Mouse (Mus musculus) lung, embryonic 15.5 days (tissue): ENCODE measurements around the gene Gtsf1l. TPM values are rescaled to one million over a fixed set of nuclear protein-coding genes. Genes with fewer than 3 reads are reported as not detected.
"Not testable (repeated sequence)": the region's sequence is repeated elsewhere in the genome, so short reads cannot be mapped to it uniquely, and the experiment has no call there.

Experiments used
- ATAC-seq: fragments of 200-750 bp; cut with Nextera tagmentation; 2 replicates; pipeline ENCODE4 v1.8.0; 2017; ENCODE audit warnings: moderate number of reproducible peaks, borderline replicate concordance; ENCODE audit not compliant: low FRiP score, low TSS enrichment; ENCODE audit errors: extremely low read depth
- H3K27ac ChIP-seq: fragments of 300-500 bp; sonication (generic); 2 replicates; pipeline ENCODE4 v1.5.1; 2015; ENCODE audit warnings: moderate library complexity, mild to moderate bottlenecking, inconsistent platforms
- H3K27me3 ChIP-seq: fragments of 300-500 bp; sonication (generic); 2 replicates; pipeline ENCODE4 v1.6.1; 2015; ENCODE audit warnings: inconsistent platforms
- H3K36me3 ChIP-seq: fragments of 300-500 bp; sonication (generic); 2 replicates; pipeline ENCODE4 v1.6.1; 2015; ENCODE audit warnings: inconsistent platforms
- H3K4me1 ChIP-seq: fragments of 300-500 bp; sonication (generic); 2 replicates; pipeline ENCODE4 v1.6.1; 2015; ENCODE audit warnings: inconsistent platforms
- H3K4me2 ChIP-seq: fragments of 300-500 bp; sonication (generic); 2 replicates; pipeline ENCODE4 v1.6.1; 2015; ENCODE audit warnings: inconsistent platforms, mild to moderate bottlenecking, moderate library complexity
- H3K4me3 ChIP-seq: fragments of 300-500 bp; sonication (generic); 2 replicates; pipeline ENCODE4 v1.5.1; 2015; ENCODE audit warnings: mild to moderate bottlenecking, inconsistent platforms
- H3K9ac ChIP-seq: fragments of 300-500 bp; sonication (generic); 2 replicates; pipeline ENCODE4 v1.6.1; 2015; ENCODE audit warnings: inconsistent platforms
- H3K9me3 ChIP-seq: fragments of 300-500 bp; sonication (generic); 2 replicates; pipeline ENCODE4 v1.6.1; 2016; ENCODE audit warnings: inconsistent platforms
- WGBS: fragments of 180-500 bp; shearing (Covaris S2); methylation state at CpG from one replicate; pipeline ENCODE4 v1.1.7; 2015; 5-methylcytosine and 5-hydroxymethylcytosine counted together
- polyA plus RNA-seq: library from polyadenylated mRNA; unstranded; fragments of >200 nt; fragmentation: Nextera tagmentation; extraction: Ambion mirVana; gene quantifications from 2 replicates; pipeline ENCODE4 v1.2.1, GENCODE M21; 2015

Gene Gtsf1l
- polyA plus RNA-seq, 1 experiment from 2014 or later: not detected

GRCm38 (mm10) chr2:163061203-163062118 lies 26.2 kb downstream of the Gtsf1l start:
- no peak for ATAC-seq
- Histone ChIP-seq H3K9me3 (no peaks in the 10 kb centered on the region), H3K9ac (no peak overlapping the region), H3K27ac (no peak overlapping the region), H3K4me1 (peaks cover 7% of the 10 kb centered on the region), H3K36me3 (peaks cover 23% of the 10 kb centered on the region), H3K27me3 (no peaks in the 10 kb centered on the region), H3K4me2 (no peak overlapping the region), H3K4me3 (no peak overlapping the region)
- 75% methylated on average over 8 of the region's 8 CpGs for WGBS

DNA sequence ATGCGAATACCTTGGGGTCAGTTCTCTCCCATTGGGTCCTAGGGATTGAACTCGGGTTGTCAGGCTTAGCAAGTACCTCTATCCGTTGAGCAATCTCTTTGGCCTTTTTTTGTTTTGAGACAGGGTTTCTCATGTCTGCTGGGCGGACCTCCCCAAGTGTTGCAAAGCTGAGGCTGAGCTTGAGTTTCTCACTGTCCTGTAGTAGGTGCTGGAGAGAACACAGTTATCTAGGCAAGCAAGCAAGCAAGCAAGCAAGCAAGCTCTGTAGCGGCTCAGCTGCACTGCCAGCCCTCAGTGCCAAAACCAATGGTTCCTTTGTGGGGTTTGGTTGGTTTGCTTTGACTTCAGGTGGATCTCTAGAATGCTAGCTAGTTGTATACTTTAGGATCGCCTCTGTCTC lies 27.0 kb downstream of the Gtsf1l start:
- H3K4me2 ChIP-seq: no peak overlapping the region
- no peak for ATAC-seq
- 80% methylated on average over 6 of the region's 6 CpGs for WGBS

DNA sequence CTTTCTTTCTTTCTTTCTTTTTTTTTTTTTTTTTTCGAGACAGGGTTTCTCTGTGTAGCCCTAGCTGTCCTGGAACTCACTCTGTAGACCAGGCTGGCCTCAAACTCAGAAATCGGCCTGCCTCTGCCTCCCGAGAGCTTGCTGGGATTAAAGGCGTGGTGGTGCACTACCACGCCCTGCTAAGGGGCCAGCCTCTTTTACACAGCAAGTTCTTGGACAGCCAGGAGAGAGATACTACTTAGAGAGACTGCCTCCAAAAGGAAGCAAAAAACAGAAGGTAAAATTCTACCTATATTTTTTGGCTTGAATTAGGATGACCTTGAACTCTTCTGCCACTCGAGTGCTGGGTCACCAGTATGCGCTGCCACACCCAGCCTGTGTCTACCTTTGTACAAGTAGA lies 28.7 kb downstream of the Gtsf1l start:
- H3K27ac ChIP-seq, H3K9ac ChIP-seq, H3K27me3 ChIP-seq, H3K4me2 ChIP-seq, H3K9me3 ChIP-seq, H3K4me3 ChIP-seq, ATAC-seq: not testable (repeated sequence)
- Histone ChIP-seq H3K36me3 (peaks cover 17% of the 10 kb centered on the region), H3K4me1 (peaks cover 23% of the 10 kb centered on the region)
- 90% methylated on average over 7 of the region's 7 CpGs for WGBS

More for the DNA sequence above, 27.0 kb downstream of the Gtsf1l start:
- H3K4me3 ChIP-seq: no peak overlapping the region
- H3K27ac ChIP-seq: no peak overlapping the region
- no peaks in the 10 kb centered on the region for H3K9me3 ChIP-seq
- H3K36me3 ChIP-seq: peaks cover 23% of the 10 kb centered on the region
- H3K4me1 ChIP-seq: peaks cover 15% of the 10 kb centered on the region
- H3K27me3 ChIP-seq: no peaks in the 10 kb centered on the region
- H3K9ac ChIP-seq: no peak overlapping the region

DNA sequence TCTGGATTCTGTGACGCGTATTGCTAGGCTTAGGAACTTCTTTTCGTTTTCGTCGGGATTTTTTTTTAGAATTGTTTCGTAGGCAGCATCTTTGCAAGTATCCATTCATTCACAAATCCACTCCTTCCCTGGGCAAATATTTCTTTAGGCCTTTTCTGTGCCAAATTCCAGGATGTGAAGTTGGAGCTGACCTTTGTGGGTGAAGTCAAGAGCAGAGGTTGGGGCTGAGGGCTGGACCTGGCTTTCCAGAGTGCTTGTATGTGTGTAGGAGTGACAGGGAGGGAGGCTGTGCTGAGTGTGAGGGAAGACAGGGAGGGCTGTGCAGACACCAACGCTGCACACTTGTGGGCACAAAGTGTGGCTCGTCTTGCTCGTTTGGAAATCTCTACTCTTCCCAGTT lies 31.1 kb downstream of the Gtsf1l start:
- Histone ChIP-seq H3K4me2 (peak overlapping the region; percentile 100; the same call in 1 of the 2 replicates), H3K9me3 (no peaks in the 10 kb centered on the region), H3K27ac (no peak overlapping the region), H3K27me3 (no peaks in the 10 kb centered on the region), H3K36me3 (peaks cover 3% of the 10 kb centered on the region; the same call in 1 of the 2 replicates), H3K4me1 (peaks cover 27% of the 10 kb centered on the region), H3K9ac (no peak overlapping the region), H3K4me3 (no peak overlapping the region)
- WGBS: 70% methylated on average over 9 of the region's 9 CpGs
- ATAC-seq: no peak

- Histone ChIP-seq H3K4me3 (peak overlapping the region; percentile 81), H3K27ac (no peak overlapping the region), H3K9me3 (no peaks in the 10 kb centered on the region), H3K9ac (peak overlapping the region; percentile 68), H3K4me1 (peaks cover 27% of the 10 kb centered on the region), H3K36me3 (no peaks in the 10 kb centered on the region), H3K27me3 (no peaks in the 10 kb centered on the region), H3K4me2 (peak overlapping the region; percentile 100)
- WGBS: 19% methylated on average over 5 of the region's 5 CpGs
- ATAC-seq: no peak
These were observed 31.9 kb downstream of the Gtsf1l start for GRCm38 (mm10) chr2:163055715-163056114.

DNA sequence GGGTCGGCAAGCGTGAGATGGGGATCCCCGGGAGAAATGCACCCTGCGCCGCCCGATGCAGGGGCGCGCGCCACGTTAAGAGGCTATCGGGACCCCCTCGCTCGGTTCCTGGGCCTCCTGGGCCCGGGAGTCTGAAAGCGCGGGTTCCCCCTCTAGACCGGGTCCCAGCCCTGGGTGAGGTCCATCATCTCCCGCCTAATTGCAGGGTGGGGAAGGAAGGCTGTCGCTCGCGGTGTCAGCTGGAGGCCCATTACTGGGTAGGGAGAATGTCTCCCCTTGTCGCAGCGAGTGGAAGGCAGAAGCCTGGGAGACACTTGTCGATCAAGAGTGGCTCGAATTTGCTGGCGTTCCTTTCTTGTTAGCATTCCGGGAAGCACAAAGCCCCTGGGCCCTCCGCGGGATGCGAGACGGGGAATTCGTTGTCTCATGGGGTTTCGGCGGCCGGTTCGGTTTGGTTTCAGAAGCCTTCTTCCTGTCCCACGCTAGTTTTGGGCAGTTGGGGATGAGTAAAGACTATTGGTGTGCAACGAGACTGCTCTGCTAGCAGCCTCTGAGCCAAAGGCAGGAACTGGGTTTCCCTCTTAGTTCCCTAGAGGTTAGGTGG lies 32.7 kb downstream of the Gtsf1l start:
- Histone ChIP-seq H3K4me3 (peak overlapping the region; percentile 81), H3K9ac (peak overlapping the region; percentile 68), H3K9me3 (no peaks in the 10 kb centered on the region), H3K4me1 (peaks cover 27% of the 10 kb centered on the region), H3K36me3 (no peaks in the 10 kb centered on the region), H3K27me3 (no peaks in the 10 kb centered on the region), H3K27ac (peak overlapping the region; percentile 67), H3K4me2 (peak overlapping the region; percentile 100)
- WGBS: under 1% methylated on average over 37 of the region's 38 CpGs
- ATAC-seq: peak; percentile 11; the same call in 1 of the 2 replicates

DNA sequence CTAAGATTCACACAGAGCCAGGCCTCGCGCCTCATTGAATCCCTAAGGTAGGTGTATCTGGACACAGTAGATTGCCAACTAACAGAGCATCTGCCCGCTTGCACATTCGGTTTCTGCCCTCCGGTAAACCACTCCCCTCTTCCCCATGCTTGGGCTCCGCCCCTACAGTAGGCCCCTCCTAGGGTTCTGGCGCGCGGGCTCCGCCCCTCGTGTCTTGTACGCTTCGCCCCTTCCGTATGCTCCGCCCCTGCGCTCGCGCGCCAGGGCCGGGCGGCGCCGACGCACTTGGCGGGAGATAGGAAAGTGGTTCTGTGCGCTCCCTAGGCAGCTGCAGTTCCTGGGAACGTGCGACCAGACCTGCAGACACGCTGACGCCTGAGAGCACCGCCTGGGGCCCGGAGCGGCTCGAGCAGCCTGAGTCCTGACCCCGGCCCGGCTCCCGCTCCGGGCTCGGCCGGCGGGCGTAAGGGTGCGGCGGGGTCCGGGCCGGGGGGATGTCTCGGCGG lies 33.3 kb downstream of the Gtsf1l start, which contains the start of gene Mybl2:
Gene Mybl2 (plus strand): TSS at position 353 of the 506 bp plus-strand sequence.
- peaks cover 27% of the 10 kb centered on the region for H3K4me1 ChIP-seq
- ATAC-seq: peak; percentile 99

DNA sequence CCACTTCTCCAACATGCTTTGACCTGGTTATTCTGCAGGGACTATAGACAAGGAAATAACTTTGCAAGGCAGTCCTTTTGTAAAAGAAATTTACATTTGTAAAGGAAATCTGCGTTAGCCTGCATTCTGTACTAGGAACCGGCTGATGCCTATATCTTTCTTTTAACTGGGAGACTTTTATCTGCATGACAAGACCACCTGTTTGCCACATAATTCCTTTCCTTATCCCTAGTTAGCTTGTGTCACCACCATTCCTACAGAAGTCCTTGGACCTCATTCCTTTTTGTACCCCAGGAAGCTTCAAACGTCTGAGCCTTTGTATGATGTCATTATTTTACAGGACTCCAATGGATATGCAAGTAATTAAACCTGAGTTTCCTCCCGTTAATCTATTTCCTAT lies 34.8 kb downstream of the Gtsf1l start:
- no peak for ATAC-seq
- WGBS: 75% methylated on average over 4 of the region's 4 CpGs

More for the DNA sequence above, 33.3 kb downstream of the Gtsf1l start, which contains the start of gene Mybl2:
- Histone ChIP-seq H3K4me3 (peak within 1 kb of the TSS; percentile 81), H3K27ac (peak within 1 kb of the TSS; percentile 67), H3K27me3 (no peaks in the 10 kb centered on the region), H3K9me3 (no peaks in the 10 kb centered on the region), H3K36me3 (no peaks in the 10 kb centered on the region), H3K9ac (peak within 1 kb of the TSS; percentile 68), H3K4me2 (peak within 1 kb of the TSS; percentile 100)
- WGBS: under 1% methylated on average over 48 of the region's 48 CpGs

DNA sequence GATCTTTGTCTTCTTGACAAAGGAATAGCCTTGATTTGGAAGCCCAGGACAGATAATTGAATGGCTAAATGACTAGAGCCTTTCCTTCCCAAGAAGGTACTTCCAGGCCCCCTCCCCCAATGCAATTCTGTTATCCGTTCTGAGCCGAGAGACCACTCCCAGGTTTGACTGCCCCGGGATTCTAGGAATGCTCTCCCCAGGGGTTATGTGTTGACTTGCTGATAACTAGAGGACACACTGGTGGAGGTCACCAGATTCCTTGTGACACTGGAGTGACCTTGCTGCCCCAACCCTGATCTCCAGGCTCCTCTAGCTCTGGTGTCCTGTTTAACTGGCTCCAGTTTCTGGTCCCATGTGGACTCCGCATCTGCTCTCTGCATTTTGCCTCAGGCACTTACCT lies 35.6 kb downstream of the Gtsf1l start:
- no peak overlapping the region for H3K4me2 ChIP-seq
- H3K36me3 ChIP-seq: peaks cover under 1% of the 10 kb centered on the region
- H3K9ac ChIP-seq: no peak overlapping the region
- no peak for ATAC-seq
- no peak overlapping the region for H3K4me3 ChIP-seq
- H3K9me3 ChIP-seq: no peaks in the 10 kb centered on the region
- no peaks in the 10 kb centered on the region for H3K27me3 ChIP-seq
- H3K4me1 ChIP-seq: peaks cover 27% of the 10 kb centered on the region
- no peak overlapping the region for H3K27ac ChIP-seq
- 33% methylated on average over 4 of the region's 4 CpGs for WGBS

More for the DNA sequence above, 34.8 kb downstream of the Gtsf1l start:
- Histone ChIP-seq H3K4me3 (no peak overlapping the region), H3K4me2 (no peak overlapping the region), H3K9me3 (no peaks in the 10 kb centered on the region), H3K36me3 (no peaks in the 10 kb centered on the region), H3K27ac (no peak overlapping the region), H3K4me1 (peaks cover 27% of the 10 kb centered on the region), H3K27me3 (no peaks in the 10 kb centered on the region), H3K9ac (no peak overlapping the region)

DNA sequence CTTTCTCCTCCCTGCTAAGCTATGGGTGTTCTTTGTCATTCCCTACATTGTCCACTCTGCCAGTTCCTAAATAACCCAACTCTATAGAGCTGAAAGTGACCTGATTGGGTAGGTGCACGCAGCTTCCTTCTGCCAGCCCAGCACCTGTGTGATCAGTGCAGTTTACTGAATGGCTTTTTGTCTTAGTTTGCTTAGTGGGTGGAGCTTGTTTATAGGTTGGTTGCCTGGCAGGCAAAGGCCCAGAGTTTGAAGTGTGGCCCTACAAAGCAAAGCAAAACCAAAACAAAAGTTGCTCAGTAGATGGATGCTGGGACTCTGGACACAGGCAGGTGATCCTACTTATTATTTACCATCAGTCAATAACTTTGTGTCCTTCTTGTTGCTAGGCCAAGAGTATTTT lies 36.0 kb downstream of the Gtsf1l start:
- Histone ChIP-seq H3K36me3 (peaks cover 5% of the 10 kb centered on the region), H3K9ac (no peak overlapping the region), H3K4me3 (no peak overlapping the region), H3K27me3 (no peaks in the 10 kb centered on the region), H3K4me1 (peaks cover 23% of the 10 kb centered on the region), H3K9me3 (no peaks in the 10 kb centered on the region), H3K4me2 (no peak overlapping the region), H3K27ac (no peak overlapping the region)
- no peak for ATAC-seq
- WGBS: 69% methylated on average over 1 of the region's 1 CpGs

DNA sequence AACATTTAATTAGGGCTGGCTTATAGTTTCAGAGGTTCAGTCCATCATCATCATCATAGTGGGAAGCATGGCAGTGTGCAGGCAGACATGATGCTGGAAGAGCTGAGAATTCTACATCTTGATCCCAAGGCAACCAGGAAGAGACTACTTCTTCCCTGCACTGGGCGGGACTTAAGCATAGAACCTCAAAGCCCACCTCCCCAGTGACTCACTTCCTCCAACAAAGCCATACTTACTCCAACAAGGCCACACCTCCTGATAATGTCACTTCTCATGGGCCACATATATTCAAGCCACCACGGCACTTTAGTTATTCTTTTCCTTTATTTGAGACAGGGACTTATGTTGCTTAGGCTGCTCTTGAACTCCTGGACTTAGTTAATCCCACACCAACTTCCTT lies 38.5 kb downstream of the Gtsf1l start:
- Histone ChIP-seq H3K4me3 (no peak overlapping the region), H3K9me3 (no peaks in the 10 kb centered on the region), H3K27ac (no peak overlapping the region), H3K9ac (no peak overlapping the region), H3K36me3 (peaks cover 26% of the 10 kb centered on the region), H3K4me1 (peaks cover 5% of the 10 kb centered on the region), H3K27me3 (no peaks in the 10 kb centered on the region), H3K4me2 (no peak overlapping the region)
- ATAC-seq: no peak
- WGBS: 87% methylated on average over 2 of the region's 2 CpGs

DNA sequence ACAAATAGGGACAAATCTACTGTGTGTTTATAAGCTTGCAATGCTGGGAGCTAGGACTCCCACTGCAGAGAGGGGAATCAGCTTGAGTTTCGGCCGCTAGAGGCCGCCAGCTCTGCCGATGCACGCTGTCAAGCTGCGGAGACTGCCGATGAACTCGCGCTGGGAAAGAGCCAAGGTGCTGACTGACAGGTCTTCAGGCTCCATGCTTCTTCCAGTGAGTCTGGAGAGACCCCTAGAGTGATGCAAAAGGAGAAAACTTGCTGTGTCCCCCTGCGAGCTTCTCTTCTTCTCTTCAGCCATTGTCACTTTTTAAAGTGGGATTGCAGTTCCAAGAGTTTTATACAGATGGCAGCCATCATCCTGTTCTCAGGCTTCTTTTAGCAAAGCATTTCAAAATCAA lies 39.5 kb downstream of the Gtsf1l start:
- peak; percentile 83; the same call in 1 of the 2 replicates for ATAC-seq
- under 1% methylated on average over 10 of the region's 10 CpGs for WGBS

More for the DNA sequence above, 39.5 kb downstream of the Gtsf1l start:
- H3K4me2 ChIP-seq: peak overlapping the region; percentile 56
- H3K27ac ChIP-seq: no peak overlapping the region
- no peaks in the 10 kb centered on the region for H3K27me3 ChIP-seq
- no peak overlapping the region for H3K9ac ChIP-seq
- no peaks in the 10 kb centered on the region for H3K9me3 ChIP-seq
- no peaks in the 10 kb centered on the region for H3K4me1 ChIP-seq
- H3K36me3 ChIP-seq: peaks cover 36% of the 10 kb centered on the region
- H3K4me3 ChIP-seq: peak overlapping the region; percentile 22; the same call in 1 of the 2 replicates
